Mouse (Mus musculus) urinary bladder, postnatal 10 days (tissue): ENCODE results near the gene Coq10b.
"Not testable (repeated sequence)": the region's sequence is repeated elsewhere in the genome, so short reads cannot be mapped to it uniquely, and the experiment has no call there.

Source experiments
- DNase-seq: peaks from one replicate; pipeline ENCODE4 v3.0.0; 2022; ENCODE audit warnings: low spot score

The Coq10b gene

DNA sequence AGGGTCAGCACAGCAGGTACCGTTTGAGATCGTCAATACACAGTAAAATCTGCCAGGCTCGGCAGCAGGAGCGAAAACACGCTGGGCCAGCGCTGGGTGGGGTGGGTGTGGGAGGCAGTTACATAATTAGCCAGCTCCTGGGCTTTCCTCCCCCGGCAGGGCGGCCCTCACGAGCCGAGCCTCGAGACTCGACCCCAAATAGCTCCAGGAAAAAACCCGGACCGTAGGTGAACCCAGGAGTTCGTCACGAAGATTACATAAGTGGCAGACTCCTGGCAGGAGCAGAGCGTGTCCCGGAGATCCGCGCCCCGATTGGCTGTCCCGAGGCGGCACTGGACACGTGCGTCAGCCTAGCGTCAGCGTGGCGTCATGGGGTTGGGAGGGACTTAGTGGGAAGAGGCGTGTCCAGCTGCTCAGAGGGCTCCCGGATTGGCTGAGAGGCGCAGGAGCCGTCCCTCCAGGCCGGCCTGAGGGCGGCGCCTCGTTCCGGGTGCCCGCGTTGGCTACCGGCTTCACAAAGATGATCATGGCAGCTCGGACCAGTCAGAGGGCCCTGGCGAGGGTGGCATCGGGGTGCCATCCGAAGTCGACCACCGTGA, at the start of gene Coq10b:
Coq10b (plus strand) TSS at position 416 of the 599 bp plus-strand sequence.
- peak; percentile 98 for DNase-seq

DNA sequence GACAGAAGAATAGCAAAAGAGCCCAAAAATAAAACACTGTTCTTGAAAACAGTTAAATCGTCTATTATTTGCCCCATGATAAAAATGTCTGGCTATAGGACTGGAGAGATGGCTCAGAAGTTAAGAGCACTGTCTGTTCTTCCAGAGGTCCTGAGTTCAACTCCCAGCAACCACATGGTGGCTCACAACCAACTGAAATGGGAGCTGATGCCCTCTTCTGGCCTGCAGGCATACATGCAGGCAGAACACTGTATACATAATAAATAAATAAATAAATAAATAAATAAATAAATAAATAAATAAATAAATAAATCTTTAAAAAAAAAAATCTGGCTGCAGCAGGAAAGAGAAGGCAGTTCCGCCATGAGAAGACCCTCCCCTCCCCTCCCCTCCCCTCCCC, 44.3 kb upstream of the Coq10b start:
- not testable (repeated sequence) for DNase-seq

DNA sequence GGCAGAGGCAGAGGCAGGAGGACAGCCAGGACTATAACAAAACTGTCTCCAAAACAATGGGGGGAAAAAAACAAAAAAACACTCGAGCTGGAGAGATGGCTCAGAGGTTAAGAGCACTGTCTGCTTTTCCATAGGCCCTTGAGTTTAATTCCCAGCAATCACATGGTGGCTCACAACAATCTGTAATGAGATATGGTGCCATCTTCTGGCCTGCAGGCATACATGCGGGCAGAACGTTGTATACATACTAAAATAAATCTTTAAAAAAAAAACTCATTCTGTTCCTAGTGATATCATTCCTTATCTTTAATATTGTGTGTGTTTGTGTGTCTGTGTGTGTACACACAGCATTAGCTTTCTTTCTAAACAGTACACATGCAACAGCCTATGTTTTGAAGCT, 40.1 kb upstream of the Coq10b start:
- DNase-seq: no peak

DNA sequence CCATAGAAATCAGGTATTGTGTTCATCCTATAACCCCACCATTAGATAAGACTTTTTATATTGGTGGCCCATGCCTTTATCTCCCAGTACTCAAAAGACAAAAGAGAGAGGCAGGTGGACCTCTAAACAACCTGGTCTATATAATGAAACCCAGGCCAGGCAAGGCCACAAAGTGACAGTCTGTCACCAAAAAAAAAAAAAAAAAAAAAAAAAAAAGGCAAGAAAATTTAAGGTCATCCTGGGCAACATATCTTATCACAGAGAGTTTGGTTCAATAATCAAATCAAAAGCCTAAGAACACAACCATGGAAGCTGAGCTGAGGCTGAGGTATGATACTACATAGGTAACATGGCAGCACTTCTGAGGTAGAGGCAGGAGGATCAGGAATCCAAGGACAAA, 30.7 kb upstream of the Coq10b start:
- DNase-seq: no peak

DNA sequence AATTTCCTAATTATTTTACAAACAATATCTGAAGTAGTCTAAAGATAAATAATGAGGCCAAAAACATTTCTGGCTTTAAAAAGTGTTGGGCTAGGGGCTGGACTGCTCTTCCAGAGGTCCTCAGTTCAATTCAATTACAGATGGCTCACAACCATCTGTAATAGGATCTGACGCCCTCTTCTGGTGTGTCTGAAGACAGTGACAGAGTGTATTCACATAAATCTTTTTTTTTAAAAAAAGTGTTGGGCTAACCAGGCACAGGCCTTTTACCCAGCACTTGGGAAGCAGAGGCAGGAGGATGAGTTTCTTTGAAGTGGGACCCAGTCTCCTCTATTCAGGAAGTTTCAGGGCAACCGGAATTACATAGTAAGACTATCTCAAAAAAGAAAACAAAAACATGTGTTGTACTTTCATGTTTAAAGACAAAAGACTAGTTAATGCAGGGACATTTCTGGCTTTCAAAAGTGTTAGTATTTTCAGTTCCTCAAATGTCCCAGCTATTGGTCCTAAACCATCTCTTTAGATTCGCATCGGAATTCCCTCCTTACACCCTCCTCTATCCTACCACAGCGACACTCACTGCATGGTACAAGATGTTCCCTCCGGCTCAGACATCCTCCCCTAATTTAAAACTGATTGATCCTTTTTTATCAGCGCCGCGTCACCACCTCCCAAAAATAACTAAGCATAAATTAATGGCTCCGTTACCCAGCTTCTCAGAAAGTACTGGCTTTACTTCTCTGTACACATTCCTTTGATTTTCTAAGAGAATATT, 26.7 kb upstream of the Coq10b start:
- DNase-seq: no peak

DNA sequence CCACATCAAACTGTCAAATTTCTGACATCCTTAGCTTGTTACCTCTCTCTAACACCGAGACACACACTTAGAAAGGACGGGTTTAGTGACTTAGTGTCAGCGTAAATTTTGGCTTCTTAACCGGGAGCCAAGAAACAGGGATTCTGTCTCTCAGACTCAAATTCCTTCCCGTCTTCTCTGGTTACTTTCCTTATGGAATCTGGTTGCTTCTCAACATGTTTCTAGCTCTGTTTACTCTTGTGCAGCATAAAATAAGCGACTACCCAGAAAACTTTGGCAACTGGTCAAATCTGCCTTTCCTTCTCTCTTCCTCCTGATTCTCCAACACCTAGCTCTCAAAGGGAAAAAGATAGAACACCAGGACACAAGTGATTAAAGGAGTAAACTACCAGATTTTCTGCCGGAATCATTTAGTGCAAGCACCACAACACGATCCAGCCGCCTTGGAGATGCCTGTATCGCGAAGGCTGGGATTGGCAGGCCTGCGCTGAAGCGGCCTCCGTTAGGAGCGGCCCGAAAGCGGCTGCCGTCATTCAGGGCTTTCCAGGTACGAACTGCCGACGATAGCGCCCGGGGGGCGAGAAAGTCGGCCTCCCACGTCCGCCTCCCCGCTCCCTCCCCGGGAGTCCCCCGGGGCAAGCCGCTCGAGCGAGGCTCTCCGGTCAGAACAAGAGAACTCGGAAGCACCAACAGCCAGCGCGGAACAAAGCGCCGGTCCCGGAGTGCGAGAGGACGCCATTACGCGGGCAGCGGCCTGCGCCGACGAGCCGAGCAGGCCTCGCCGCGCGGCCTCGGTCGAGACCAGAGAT, 25.9 kb upstream of the Coq10b start:
- no peak for DNase-seq

DNA sequence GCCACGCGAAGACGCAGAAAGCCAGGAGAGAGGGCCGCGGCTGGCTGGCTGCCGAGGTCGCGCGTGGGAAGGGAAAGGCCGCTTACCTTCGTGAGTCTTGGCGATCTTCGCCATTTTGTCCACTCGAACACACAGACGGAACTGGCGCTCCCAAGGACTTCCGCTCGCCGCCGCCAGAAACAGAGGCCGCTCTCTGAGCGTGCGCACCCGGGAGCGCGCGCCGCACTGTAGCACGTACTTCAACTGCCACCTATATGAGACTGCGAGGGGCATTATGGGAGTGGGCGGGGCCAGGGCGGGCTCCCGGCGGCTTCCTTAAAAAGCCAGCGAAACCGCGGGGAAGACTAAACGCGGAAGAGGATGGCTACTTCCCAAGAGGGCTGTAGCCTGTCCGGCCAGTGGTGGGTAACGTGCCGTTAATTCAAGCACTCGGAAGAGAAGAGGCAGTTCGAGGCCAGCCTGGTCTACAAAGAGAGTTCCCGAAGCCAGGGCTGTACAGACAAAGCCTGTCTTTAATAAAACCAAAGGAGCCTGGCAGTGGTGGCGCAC, 25.2 kb upstream of the Coq10b start, which contains the start of gene Sf3b1:
Sf3b1 (minus strand) TSS at position 229 of the 549 bp plus-strand sequence.
- peak; percentile 65 for DNase-seq

DNA sequence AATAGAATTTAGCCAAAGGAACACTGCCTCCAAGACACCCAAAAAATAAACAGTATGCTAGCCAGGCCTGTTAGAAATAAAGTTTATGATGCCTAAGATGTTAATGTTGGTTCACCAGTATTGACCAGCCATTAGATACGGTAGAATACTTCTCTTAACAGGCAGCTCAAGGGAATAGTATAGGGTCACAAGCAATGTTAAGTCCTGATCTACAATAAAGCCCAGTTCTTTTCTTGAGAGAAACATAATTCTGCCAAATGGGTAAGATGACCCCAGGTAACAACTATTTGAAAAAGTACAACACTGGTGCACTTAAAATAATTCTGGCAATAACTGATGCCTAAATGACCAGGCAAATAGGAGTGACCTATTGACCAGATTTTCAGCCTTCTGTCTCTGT, 24.6 kb upstream of the Coq10b start:
- no peak for DNase-seq

DNA sequence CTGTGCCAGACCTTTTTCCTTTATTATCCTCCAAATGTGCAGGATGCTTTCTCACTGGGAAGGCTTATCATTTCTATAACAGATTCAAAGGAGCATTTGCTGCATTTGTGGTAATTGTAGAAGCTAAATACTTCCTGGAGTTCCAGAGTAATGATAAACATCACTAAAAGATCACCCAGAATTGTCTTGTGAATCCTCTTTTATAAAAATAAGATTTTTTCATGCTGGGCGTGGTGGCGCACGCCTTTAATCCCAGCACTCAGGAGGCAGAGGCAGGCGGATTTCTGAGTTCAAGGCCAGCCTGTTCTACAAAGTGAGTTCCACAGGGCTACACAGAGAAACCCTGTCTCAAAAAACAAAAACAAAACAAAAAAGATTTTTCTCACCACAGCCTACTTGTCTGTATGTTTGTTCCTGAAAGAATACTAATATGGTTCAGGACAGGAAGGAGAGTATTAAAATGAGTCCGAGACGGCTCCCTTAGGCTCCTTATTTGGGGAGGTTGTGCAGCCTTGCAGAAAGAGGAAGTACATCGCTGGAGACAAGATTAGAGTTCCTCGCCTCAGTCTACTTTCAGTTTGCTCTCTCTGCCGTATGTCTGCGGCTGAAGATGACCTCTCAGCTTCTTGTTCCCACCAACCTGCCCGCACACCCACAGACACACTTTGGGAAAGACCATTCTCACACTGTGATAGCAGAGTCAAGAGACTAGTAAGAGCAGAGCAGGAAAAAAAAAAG, 23.9 kb upstream of the Coq10b start:
- no peak for DNase-seq

DNA sequence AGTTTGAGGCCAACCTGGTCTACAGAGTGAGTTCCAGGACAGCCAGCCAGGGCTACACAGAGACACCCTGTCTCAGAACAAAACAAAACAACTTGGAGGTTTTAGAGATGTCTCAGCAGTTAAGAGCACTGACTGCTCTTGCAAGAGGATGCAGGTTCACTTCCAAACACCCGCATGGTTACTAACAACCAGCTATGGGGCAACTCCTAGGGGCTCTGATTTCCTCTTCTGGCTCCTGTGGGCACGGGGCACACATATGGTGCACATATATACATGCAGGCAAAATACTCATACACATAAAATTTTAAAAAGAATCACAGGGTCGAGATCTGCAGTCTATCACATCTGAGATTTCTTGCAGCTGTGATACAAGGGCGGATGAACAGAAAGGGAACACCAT, 23.1 kb upstream of the Coq10b start:
- DNase-seq: no peak

DNA sequence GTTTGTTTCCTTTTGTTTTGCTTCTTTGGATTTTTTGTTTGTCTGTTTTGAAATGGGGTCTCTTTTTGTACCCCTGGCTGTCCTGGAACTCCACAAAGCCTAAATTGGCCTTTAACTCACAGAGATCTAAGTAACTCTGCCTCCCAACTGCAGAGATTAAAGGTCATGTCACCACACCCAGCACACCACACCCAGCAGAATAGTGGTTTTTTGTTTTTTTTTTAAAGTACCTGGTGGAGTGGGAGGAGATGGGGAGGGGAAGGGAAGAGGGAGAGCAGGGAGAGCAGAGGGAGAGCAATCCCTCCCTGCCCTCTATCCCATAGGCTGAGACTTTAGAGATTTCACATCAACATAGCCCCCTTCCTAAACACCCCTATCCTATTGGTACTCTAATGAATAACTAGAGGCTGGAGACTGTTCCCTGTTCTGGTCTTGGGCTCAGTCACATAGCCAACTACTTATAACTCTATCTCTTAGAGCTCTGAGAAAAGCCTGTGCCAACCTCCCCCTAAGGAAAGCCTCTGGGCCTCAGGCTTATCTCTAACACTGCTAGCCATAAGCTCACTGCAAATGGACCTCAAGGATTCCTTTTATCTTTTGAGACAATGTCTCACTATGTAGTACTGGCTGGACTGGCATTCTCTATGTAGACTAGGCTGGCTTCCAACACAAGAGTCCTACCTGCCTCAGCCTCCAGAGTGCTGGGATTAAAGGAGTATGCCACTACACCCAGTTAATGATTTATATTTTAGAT, 21.4 kb upstream of the Coq10b start:
- no peak for DNase-seq

DNA sequence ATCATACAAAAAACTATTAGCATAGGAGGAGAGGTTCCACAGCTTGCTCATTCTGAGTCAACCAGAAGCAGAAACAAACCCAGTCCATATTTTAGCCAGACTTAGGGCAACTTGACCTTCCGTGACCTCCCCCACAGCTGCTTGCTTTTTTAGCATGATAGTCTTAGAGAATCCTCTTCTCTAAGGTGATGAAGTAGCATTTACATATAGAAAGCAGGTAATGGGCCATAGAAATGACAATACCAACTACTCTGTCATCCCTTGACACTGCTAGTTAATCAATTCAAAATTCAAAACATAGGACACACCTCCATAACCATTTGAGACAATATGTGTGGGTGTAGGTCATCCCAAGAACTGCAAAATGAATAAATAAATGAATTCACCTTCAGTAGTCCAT, 12.6 kb upstream of the Coq10b start:
- no peak for DNase-seq

DNA sequence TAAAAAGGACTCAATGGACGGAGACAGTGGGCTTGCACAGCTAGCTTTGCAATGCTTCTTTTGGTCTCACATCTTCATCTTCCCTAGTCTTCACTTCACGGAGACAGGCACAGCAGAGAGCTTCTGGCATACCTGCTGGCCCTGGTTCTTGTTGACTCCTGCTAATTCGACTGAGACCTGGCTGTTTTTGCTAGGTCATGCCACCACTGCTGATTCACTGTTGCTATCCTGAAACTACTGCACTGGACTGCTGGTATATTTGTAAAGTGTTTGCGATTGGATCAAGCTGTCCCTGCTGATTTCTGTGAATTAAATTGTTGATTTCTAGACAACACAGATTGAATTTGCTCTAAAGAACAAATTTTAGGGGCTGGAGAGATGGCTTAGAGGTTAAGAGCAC, 10.9 kb upstream of the Coq10b start:
- DNase-seq: no peak

DNA sequence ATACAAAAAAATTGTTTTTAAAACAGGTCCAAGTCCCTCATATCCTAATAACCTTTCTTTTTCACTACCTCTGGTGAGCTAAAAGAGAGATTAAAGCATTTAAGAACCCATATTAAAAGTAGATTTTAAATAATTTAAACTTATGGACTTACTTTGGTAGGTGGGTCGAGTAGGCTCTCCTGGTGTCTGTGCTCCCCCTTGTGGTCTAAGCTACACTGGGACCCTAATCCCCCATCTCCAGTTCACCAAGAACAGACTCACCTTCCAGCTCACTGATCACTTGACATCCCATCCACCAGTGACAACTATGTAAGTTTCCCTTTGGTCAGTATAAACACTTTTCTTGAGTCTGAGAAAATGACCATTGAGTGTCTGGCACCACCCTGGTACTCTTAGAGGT, 10.3 kb upstream of the Coq10b start:
- DNase-seq: no peak

DNA sequence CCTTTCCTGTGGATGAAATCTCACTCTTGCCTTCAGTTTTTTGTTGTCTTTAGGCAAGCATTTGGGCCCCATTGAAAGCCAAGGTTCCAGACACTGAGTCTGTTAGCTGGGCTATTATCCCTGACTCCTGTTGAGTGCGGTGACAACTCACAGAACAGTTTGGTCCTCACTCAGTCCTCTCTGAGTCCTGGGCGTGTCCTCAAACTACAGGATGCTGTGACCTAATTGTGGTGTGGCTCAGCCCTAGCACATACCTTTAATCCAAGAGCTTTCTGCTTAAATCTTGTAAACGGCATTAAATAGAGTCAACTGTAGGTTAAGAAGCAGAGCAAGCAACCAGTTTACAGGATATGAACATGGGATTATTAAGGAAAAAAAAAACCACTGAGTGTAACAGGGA, 9.4 kb upstream of the Coq10b start:
- DNase-seq: no peak

DNA sequence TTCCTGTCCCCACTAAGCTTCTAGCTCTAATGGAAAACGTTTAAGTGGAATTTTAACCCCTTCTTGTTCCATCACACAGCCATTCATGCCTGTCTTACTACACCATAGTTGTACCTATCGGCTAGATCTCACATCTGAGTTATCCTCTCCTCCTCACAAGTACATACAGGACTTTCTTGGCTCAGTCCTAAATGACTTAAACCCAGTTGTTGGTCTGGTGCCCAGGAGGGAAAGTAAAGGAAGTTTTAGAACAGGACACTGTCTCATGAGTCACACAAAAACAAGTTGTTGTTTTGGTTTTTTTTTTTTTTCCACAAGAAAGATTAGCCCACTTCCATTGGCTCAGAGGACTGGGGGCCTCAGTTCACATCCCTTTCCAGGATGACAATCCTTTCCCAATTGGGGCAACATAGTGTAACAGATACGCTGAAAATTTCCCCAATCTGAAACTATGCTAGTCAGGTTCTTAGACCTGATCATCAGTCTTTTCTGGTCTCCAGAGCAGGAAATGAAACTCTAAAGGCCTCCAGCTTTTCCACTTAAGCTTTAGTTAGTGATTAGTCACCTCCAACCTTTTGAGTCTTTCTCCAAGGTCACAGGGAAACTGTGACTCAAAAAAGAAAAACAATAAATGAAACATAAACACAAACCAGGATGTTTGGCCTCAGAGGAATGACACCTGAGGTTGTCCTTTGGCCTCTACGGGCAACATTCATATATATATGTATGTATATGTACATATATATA, 3.6 kb upstream of the Coq10b start:
- no peak for DNase-seq

DNA sequence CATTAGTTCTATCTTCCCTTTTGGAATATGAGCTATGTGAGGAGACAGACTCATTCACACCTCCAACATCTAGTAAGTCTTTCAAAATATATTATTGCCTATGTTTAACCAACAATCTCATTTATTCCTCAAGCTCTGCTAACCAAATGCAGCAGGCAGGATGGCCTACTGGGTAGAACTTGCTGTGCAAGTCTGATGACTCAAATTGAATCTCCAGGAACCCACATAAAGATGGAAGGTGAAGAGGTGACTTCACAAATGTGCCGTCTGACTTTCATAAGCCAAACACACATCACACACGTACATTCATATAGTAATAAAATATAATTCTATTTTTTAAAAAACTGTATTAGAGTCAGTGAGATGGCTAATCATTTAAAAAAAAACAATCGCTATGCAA, 899 bp upstream of the Coq10b start:
- no peak for DNase-seq

DNA sequence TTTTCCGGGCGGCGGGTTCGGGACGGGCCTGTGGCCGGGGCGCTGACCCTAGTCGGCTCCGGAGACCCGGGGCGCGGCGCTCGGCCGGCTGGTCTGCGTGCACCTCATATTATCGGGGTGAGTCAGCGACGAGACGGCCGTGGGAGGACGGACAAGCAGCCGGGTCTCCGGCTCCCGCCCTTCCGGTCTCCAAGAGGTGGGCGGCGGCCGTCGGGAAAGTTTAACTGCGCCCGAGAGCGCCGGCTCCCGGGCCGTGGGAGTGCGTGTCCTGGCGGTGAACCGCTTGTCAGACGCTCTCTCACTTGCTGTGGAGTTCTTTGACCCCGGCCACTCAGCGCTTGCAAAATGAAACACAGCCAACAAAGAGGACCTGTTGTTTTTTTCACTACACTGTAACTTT, 435 bp downstream of the Coq10b start:
- DNase-seq: peak; percentile 61

DNA sequence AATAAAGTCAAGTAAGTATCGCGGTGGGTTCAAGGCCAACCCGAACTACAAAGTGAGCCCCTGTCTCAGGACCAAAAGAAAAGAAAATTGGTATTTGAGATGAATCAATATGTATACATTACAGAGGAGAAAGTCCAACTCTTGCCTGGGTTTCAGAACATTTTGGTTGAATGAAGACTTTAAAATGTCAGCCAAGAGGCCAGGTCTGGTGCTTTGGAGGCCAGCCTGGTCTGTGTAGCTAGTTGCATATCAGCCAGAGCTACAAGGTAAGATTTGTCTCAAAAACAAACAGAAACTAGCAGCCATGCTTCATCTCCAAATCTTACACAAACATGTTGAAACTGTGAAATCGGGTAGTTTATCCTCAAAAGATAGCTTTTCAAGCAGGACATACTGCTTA, 1.0 kb downstream of the Coq10b start:
- DNase-seq: no peak

DNA sequence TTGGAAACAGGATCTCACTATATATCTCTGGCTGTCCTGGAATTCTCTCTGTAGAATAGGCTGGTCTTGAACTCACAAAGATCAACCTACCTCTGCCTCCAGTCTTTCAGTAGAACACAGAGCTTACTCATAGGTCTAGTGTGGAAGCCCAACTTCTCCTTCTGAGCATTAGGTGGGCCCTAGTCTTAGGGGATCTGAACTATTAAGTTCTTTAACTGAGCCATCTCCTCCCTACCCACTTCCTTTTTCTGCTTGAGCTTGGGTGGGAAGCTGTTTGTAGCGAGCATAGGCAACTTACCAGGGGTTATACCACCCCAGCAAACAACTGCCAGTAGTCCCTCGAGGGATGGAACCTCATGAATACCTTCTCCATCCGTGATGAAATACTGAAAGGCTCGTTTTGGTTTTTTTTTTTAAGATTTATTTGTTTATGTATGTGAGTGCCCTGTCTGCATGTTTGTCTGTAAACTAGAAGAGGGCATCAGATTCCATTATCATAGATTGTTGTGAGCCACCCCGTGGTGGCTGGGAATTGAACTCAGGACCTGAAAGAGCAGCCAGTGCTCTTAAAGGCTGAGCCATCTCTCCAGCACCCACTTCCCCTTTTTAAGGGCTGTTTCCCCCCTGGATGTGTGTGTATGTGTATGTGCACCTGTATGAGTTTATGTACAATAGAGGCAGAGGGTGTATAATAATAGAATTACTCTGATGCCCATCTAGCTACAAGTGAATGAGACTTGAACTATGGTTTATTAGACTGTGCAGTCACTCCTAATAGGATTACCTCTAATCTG, 2.9 kb downstream of the Coq10b start:
- no peak for DNase-seq
